Mouse (Mus musculus): Measurements from ENCODE around the gene Mettl5.

DNA sequence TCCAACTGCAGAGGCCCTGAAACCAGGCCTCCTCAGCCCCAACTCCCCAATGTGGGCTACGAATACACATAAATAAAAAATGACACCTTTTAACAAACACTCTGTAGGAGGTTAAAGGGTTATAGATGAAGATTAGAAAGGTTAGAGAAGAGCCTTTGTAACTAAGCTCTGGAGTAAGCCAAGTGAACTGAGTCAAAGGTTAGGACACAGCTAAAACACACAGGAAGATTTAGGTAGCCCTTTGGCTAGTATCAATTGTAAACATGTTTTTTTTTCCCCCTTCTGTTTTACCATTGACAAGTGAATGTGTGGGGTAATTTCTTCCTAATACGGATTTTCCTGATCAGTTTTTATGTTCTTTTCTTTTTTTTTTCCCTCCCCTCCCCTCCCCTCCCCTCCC lies 27.4 kb upstream of the Mettl5 start:
- no peak for TF ChIP-seq CTCF (IDR thresholded peaks at IDR 0.05; ENCODE audit: low read depth, low read length)
- no peak for TF ChIP-seq POLR2A (IDR thresholded peaks at IDR 0.05; ENCODE audit: borderline replicate concordance, low read depth, low read length)
